Mouse (Mus musculus) spleen, embryonic (tissue): Measurements from ENCODE around the gene Fam167b.

Experiments
- CTCF ChIA-PET: fragments of 350-600 bp; sonication (Branson Sonifier 250); formaldehyde crosslinking; loops from one replicate; lab custom pipeline; 2022; lab: Charles Lee

The Fam167b gene

DNA sequence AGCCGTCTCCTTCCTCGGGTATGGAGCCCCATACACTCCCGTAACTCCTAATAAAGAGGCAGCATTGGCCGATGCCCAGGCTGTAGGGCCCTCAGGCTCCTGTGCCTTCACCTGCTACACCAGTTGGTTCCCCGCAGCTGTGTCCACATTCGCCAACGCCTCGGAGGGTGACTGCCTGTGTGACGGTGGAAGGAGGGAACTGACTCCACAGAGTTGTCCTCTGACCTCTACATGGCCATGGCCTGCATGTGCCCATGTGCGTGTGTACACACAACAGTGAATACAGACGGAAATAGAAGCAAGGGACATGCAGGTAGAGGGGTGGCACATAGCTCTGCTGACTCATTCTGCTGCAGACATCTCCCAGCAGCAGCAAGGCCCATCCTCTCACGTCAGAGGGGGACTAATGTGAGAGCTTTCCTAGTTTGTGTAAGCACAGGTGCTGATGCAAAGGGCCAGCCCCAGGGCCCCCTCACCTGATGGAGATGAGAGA lies 30.8 kb upstream of the Fam167b start:
- CTCF ChIA-PET = interaction anchor here (0.6 to 1.7 kb wide), 4 partner anchors 33 to 101 kb away, joined by 3 to 13 read pairs (median 6); no protein-coding TSS in a partner anchor

DNA sequence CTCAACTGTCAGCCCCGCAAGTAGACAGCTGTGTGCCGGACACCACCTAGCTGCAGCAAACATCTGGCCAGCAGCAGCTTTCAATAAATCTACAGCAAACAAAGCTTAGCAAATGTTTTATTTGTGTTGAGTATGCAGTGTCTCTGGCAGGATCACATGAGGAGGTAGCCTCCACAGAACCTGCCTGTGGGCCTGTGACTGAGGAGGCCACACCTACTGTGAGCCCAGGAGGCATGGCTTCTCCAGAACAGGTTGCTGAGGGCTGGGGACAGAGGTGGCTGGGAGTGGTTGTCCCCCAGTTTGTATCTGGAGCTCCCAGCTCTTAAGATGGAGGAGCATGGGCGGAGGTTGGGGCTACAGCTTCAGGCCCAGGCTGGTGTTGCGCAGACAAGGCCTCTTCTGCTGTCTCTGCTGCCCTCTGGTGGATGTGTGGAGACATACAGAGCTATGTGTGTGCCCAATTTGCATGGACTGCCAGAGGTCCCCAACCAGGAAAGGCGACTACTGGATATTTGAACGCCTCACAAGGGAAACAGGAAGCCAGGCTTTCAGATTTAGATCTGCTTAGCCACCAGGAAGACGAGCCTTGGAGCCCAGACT lies 30.2 kb upstream of the Fam167b start:
- CTCF ChIA-PET = interaction anchor here (0.9 to 1.7 kb wide), 3 partner anchors 24 to 258 kb away, joined by 3 to 9 read pairs (median 7); no protein-coding TSS in a partner anchor

- CTCF ChIA-PET = interaction anchor here (1.0 kb wide), 1 partner anchor 53 kb away, joined by 3 read pairs; no protein-coding TSS in a partner anchor
These were observed 22.1 kb upstream of the Fam167b start, which contains the start of the genes Eif3i and Tmem234 for GRCm38 (mm10) chr4:129600233-129601158. Gene Eif3i, minus strand, starts transcription at chr4:129600648. Gene Tmem234, plus strand, starts transcription at chr4:129600668.

DNA sequence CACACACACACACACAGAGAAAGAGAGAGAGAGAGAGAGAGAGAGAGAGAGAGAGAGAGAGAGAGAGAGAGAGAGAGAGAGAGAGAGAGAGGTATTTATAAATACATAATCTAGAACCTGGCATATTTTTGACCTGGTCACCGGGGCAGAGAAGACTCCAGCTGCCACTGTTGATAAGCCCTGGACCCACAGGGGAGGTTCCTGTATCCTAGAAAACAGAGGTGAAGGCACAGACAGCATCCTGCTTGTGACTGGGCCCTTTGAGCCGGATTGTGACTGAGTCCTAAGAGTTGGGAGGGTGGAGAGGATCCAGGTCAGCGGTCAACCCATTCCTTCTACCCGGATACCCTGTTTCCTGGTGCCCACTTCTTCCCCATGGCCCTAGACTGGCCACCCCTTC lies 10.5 kb upstream of the Fam167b start:
- CTCF ChIA-PET = interaction anchor here (1.2 kb wide), 1 partner anchor 53 kb away, joined by 4 read pairs; no protein-coding TSS in a partner anchor

DNA sequence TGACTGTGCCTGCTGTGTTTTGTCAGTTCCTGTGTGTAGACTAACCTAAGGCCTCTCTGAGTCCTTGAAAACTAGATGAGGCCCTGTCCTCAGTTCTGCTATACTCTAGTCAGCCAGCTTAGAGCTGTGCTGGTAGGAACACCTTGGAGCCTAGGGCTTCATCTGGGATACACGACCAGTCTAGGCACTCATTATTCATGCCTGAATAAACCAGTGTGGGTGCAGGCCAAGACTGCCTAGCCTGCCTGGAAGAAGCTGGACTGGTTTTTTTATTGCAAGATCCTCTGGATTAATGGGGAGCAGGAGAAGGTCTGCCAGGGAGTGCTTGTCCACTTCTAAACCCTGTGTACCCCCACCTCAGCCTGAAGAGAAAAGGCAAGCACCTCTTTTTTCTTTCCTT lies 8.6 kb upstream of the Fam167b start:
- CTCF ChIA-PET = no interaction called here

- CTCF ChIA-PET = interaction anchor here (1.4 to 2.1 kb wide), 2 partner anchors 20 to 22 kb away, joined by 3 to 9 read pairs; no protein-coding TSS in a partner anchor
These were observed 7.4 kb upstream of the Fam167b start for GRCm38 (mm10) chr4:129585773-129586172.

DNA sequence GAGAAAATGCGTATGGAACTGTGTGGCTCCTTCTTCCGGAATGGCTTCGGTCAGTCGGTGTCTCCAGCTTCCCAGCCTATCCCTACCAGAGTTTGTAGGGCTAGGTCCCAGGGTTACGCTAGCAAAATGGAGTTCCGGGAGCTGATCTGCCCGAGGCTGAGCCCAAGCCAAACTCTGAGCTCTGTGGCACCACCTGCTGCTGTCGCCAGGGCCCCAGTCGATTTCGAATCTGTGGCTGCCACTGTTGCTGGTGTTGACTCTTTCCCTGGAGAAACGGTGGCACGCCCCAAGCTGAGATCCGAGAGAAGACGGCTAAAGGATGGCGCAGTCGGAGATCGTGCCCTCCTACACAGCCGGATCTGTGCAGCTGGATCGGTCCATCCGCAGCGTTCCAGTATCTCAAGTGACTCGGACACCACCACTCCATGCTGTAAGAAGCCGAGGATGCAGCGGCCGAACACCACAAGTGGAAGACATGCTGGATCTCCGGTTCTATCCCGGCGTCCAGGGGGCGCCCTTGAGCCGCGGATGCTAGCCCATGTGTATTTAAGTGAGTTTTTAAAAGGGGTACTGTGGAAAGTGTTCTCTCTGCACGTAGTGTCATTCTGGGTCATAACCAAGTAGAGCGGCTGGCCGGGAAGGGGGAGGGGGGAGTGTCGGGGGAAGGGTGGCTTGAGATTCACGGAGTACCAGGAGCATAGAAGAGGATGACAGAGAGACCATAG lies 6.7 kb upstream of the Fam167b start:
- CTCF ChIA-PET = interaction anchor here (1.1 to 2.1 kb wide), 3 partner anchors 12 to 23 kb away, joined by 3 to 9 read pairs (median 5); partner anchors contain the start of gene Lck

DNA sequence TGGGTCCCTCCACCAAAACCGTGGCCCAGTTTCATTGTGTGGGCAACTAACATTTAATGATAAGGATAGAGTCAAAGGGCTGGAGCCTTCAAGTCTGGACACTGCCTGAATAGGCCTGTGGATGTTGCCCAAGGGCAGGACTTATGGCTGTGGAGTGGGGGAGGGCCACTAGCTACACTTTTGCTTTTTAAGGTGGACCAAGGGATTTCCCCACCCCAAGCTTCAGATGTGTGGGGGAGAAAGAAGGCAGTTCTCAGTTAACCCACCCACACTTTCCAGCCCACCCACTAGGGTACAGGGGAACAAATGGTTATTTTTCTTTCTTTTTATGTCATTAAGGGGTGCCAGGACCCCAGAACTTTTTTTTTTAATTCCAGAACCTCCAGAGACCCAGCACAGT lies 6.0 kb upstream of the Fam167b start:
- CTCF ChIA-PET = interaction anchor here (1.1 to 2.1 kb wide), 3 partner anchors 11 to 24 kb away, joined by 3 to 9 read pairs (median 5); partner anchors contain the start of gene Lck

- CTCF ChIA-PET = no interaction called here
These were observed 3.9 kb upstream of the Fam167b start for GRCm38 (mm10) chr4:129582251-129582650.

- CTCF ChIA-PET = interaction anchor here (0.6 kb wide), 1 partner anchor 35 kb away, joined by 3 read pairs; no protein-coding TSS in a partner anchor
These were observed 2.0 kb upstream of the Fam167b start for GRCm38 (mm10) chr4:129580347-129580746.

DNA sequence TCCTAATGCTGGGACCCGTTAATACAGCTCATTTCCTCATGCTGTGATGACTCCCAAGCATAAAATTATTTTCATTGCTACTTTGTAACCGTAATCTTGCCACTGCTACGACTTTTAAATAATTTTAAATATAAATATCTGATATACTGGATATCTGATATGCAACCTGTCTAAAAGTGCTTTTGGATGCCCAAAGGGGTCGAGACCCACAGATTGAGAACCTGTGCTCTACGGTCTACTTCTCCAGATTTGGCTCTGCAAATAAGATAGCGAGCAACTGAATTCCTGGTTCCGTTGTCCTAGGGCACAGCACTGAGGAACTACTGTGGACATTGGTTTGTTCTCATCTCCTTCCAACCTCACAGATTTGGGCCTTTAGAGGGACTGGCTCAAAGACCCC lies 661 bp downstream of the Fam167b start:
- CTCF ChIA-PET = interaction anchor here (0.8 to 1.4 kb wide), 4 partner anchors 20 to 28 kb away, joined by 3 read pairs; no protein-coding TSS in a partner anchor

GRCm38 (mm10) chr4:129576863-129577491 lies 1.4 kb downstream of the Fam167b start:
- CTCF ChIA-PET = interaction anchor here (0.7 to 1.4 kb wide), 5 partner anchors 19 to 34 kb away, joined by 3 read pairs; no protein-coding TSS in a partner anchor

DNA sequence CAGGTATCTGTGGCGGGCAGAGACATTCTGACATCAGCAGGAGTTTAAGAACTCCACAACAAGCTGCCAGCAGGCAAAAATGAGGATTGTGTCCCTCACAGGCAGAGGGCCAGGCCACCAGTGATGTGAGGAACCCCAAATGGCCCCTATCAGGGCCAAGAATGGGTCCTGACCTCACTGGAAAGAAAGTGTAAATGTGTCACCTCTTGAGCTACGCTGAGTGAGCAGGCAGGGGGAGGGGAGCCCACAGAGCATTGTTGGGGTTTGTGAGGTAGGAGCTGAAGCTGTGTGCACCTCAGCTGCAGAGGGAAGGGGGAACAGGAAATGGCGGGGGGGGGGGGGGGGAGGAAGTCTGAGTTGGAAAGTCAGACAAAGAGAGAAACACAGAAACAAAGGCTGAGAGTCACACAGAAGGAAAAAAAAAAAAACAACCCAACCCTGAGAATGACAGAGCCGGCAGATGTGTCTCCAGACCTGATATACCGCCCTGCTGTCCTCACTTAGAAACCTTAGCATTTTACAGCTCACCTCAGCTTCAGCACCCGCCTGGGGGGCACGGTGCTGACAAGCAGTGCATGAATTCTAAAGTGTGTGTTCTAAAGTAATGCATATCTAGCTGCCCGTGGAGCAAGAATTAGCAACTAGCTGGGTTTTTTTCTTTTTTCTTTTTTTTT lies 3.0 kb downstream of the Fam167b start:
- CTCF ChIA-PET = interaction anchor here (0.6 kb wide), 1 partner anchor 33 kb away, joined by 6 read pairs; the partner anchor contains the start of gene Hdac1

GRCm38 (mm10) chr4:129573430-129573829 lies 4.9 kb downstream of the Fam167b start, which contains the start of gene Lck:
Gene Lck, minus strand, starts transcription at chr4:129573641.
- CTCF ChIA-PET = interaction anchor here (1.0 kb wide), 1 partner anchor 12 kb away, joined by 5 read pairs; no protein-coding TSS in a partner anchor

DNA sequence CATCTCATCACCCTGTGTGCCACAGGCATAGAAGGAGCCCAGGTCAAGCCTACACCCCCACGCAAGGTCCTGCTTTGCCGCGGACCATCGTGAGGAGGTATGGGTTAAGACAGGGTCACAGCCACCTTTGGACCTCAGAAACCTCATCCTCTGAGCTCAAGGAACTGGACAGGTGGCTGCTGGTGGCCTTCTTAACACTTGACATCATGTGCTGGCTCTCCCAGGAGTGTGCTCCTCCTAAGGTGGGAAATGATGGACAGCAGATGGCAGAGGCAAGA lies 5.3 kb downstream of the Fam167b start:
- CTCF ChIA-PET = interaction anchor here (1.0 kb wide), 1 partner anchor 12 kb away, joined by 5 read pairs; no protein-coding TSS in a partner anchor

GRCm38 (mm10) chr4:129572236-129573092 lies 5.9 kb downstream of the Fam167b start:
- CTCF ChIA-PET = interaction anchor here (0.9 to 2.1 kb wide), 3 partner anchors 13 to 17 kb away, joined by 5 to 7 read pairs (median 7); no protein-coding TSS in a partner anchor

GRCm38 (mm10) chr4:129571551-129572084 lies 6.7 kb downstream of the Fam167b start:
- CTCF ChIA-PET = interaction anchor here (0.9 to 2.1 kb wide), 2 partner anchors 15 to 17 kb away, joined by 7 read pairs; no protein-coding TSS in a partner anchor

- CTCF ChIA-PET = interaction anchor here (0.6 kb wide), 2 partner anchors 211 to 219 kb away, joined by 3 to 5 read pairs; no protein-coding TSS in a partner anchor
These were observed 8.3 kb downstream of the Fam167b start for GRCm38 (mm10) chr4:129570028-129570427.
